Mouse (Mus musculus): Measurements from ENCODE around the gene Tra2a. TPM values are rescaled to one million over a fixed set of nuclear protein-coding genes. Genes with fewer than 3 reads are reported as not detected.

The Tra2a gene
- total and polyA plus RNA-seq, 2 experiments = 9.8 to 20.5 TPM

GRCm38 (mm10) chr6:49195188-49195587, 68.6 kb downstream of the Tra2a start:
- 91% methylated on average over 10 of the region's 10 CpGs for WGBS
- no peak for TF ChIP-seq POLR2A (IDR thresholded peaks at IDR 0.05; ENCODE audit: extremely low read depth, insufficient read depth, low read length)
- Histone ChIP-seq H3K27me3 (ENCODE audit: control insufficient read depth, insufficient read depth, low read length) (no peaks in the 10 kb centered on the region; the same call in 1 of the 2 replicates), H3K36me3 (ENCODE audit: control insufficient read depth, insufficient read depth, low read length) (no peaks in the 10 kb centered on the region), H3K9ac (ENCODE audit: low read depth, low read length) (no peak overlapping the region), H3K4me1 (ENCODE audit: control insufficient read depth, insufficient read depth, low read length) (no peaks in the 10 kb centered on the region), H3K27ac (replicated peaks; ENCODE audit: insufficient read depth, low read depth, low read length) (no peak overlapping the region), H3K79me2 (ENCODE audit: control insufficient read depth, insufficient read depth, low read length) (peaks cover 7% of the 10 kb centered on the region; the same call in 1 of the 2 replicates), H3K4me3 (ENCODE audit: insufficient read depth, low read depth, low read length) (no peak overlapping the region)
- DNase-seq (ENCODE audit: extremely low read depth, low read depth, low spot score) = no peak

- Histone ChIP-seq H3K9ac (ENCODE audit: low read depth, low read length) (no peak overlapping the region), H3K4me1 (ENCODE audit: control insufficient read depth, insufficient read depth, low read length) (no peaks in the 10 kb centered on the region), H3K4me3 (ENCODE audit: insufficient read depth, low read depth, low read length) (no peak overlapping the region), H3K27ac (replicated peaks; ENCODE audit: insufficient read depth, low read depth, low read length) (no peak overlapping the region), H3K27me3 (ENCODE audit: control insufficient read depth, insufficient read depth, low read length) (no peaks in the 10 kb centered on the region; the same call in 1 of the 2 replicates), H3K79me2 (ENCODE audit: control insufficient read depth, insufficient read depth, low read length) (peaks cover 7% of the 10 kb centered on the region; the same call in 1 of the 2 replicates), H3K36me3 (ENCODE audit: control insufficient read depth, insufficient read depth, low read length) (no peaks in the 10 kb centered on the region)
- 96% methylated on average over 4 of the region's 4 CpGs for WGBS
- no peak for DNase-seq (ENCODE audit: extremely low read depth, low read depth, low spot score)
- no peak for TF ChIP-seq POLR2A (IDR thresholded peaks at IDR 0.05; ENCODE audit: extremely low read depth, insufficient read depth, low read length)
- TF ChIP-seq CTCF (IDR thresholded peaks at IDR 0.05; ENCODE audit: low read depth, low read length) = no peak
These were observed 69.3 kb downstream of the Tra2a start for GRCm38 (mm10) chr6:49194536-49194935.

Other genes with a start within 250 kb of the Tra2a start
- gene Gpnmb, start 227.5 kb downstream of the Tra2a start, total RNA-seq (2014; rRNA removed) = under 0.01 and 0.07 TPM in 2 replicates
- gene Gpnmb, start 227.5 kb downstream of the Tra2a start, polyA plus RNA-seq (2012; rRNA removed) = 0.20 and 0.36 TPM in 2 replicates
- 27.9 and 28.5 TPM in 2 replicates for gene Malsu1, start 190.2 kb downstream of the Tra2a start, total RNA-seq (2014; rRNA removed)
- 20.5 and 24.0 TPM in 2 replicates for gene Malsu1, start 190.2 kb downstream of the Tra2a start, polyA plus RNA-seq (2012; rRNA removed)
- 0.27 and 0.46 TPM in 2 replicates for gene Igf2bp3, start 49.1 kb downstream of the Tra2a start, total RNA-seq (2014; rRNA removed)
- gene Igf2bp3, start 49.1 kb downstream of the Tra2a start, polyA plus RNA-seq (2012; rRNA removed) = 0.05 and 0.21 TPM in 2 replicates
- 1.2 and 1.8 TPM in 2 replicates for gene Ccdc126, start 55.2 kb upstream of the Tra2a start, total RNA-seq (2014; rRNA removed)
- gene Ccdc126, start 55.2 kb upstream of the Tra2a start, polyA plus RNA-seq (2012; rRNA removed) = 0.84 and 0.87 TPM in 2 replicates
- 0.67 and 0.83 TPM in 2 replicates for gene Fam221a, start 103.7 kb upstream of the Tra2a start, total RNA-seq (2014; rRNA removed)
- 0.14 and 0.17 TPM in 2 replicates for gene Fam221a, start 103.7 kb upstream of the Tra2a start, polyA plus RNA-seq (2012; rRNA removed)
- gene Stk31, start 131.6 kb upstream of the Tra2a start, total RNA-seq (2014; rRNA removed) = not detected in 2 replicates
- gene Stk31, start 131.6 kb upstream of the Tra2a start, polyA plus RNA-seq (2012; rRNA removed) = not detected in 2 replicates

Measured in liver, adult 2 months (tissue).